Mouse (Mus musculus) embryonic fibroblast, embryonic 13.5 days (primary cell): Measurements from ENCODE around the gene Selenov. TPM values are rescaled to one million over a fixed set of nuclear protein-coding genes. Genes with fewer than 3 reads are reported as not detected.

Experiments
- H3K27ac ChIP-seq: 2 replicates; pipeline ENCODE4 v1.5.1; 2012; ENCODE audit warnings: low read length, control low read depth, inconsistent platforms; ENCODE audit not compliant: insufficient read depth
- H3K4me1 ChIP-seq: 2 replicates; pipeline ENCODE4 v1.6.1; 2011; ENCODE audit warnings: low read length; ENCODE audit not compliant: control insufficient read depth, insufficient read depth
- H3K4me3 ChIP-seq: 2 replicates; pipeline ENCODE4 v1.5.1; 2011; ENCODE audit warnings: mild to moderate bottlenecking, control low read depth, low read length; ENCODE audit not compliant: insufficient read depth
- CTCF ChIP-seq: IDR thresholded peaks from 2 replicates; pipeline ENCODE4 v1.5.1; 2011; ENCODE audit warnings: mild to moderate bottlenecking, control low read depth, low read length, moderate library complexity, borderline replicate concordance; ENCODE audit not compliant: insufficient read depth
- POLR2A ChIP-seq: IDR thresholded peaks from 2 replicates; pipeline ENCODE4 v1.6.1; 2011; ENCODE audit warnings: low read depth, mild to moderate bottlenecking, control low read depth, low read length, moderate library complexity
- polyA plus RNA-seq: library from polyadenylated mRNA; stranded (reverse); fragments of >200 nt; gene quantifications from 2 replicates; pipeline ENCODE4 v1.2.4, GENCODE M21; 2011; ENCODE audit warnings: low read depth; ENCODE audit not compliant: missing spikeins, insufficient read length

Gene Selenov
- polyA plus RNA-seq, 1 experiment, result not detected

- TF ChIP-seq CTCF (peak; percentile 32; the same call in 1 of the 2 replicates), POLR2A (no peak)
- H3K4me3 ChIP-seq, result no peak overlapping the region
Measured at GRCm38 (mm10) chr7:28298837-28299625, 8.0 kb upstream of the Selenov start.

GRCm38 (mm10) chr7:28294481-28294880 is 3.5 kb upstream of the Selenov start:
- Histone ChIP-seq H3K4me3 (peak overlapping the region; percentile 16), H3K27ac (no peak overlapping the region), H3K4me1 (no peaks in the 10 kb centered on the region)
- TF ChIP-seq POLR2A (no peak), CTCF (no peak)

More at GRCm38 (mm10) chr7:28298837-28299625, 8.0 kb upstream of the Selenov start:
- H3K4me1 ChIP-seq, result no peaks in the 10 kb centered on the region
- H3K27ac ChIP-seq, result no peak overlapping the region

- TF ChIP-seq POLR2A, result no peak
- no peak for TF ChIP-seq CTCF
- no peak overlapping the region for H3K4me3 ChIP-seq
Measured at GRCm38 (mm10) chr7:28290165-28290564, 821 bp downstream of the Selenov start.

GRCm38 (mm10) chr7:28280630-28281029 is 10.4 kb downstream of the Selenov start:
- no peak overlapping the region for H3K27ac ChIP-seq
- no peak overlapping the region for H3K4me3 ChIP-seq
- TF ChIP-seq CTCF, result no peak
- TF ChIP-seq POLR2A, result no peak
- H3K4me1 ChIP-seq, result no peaks in the 10 kb centered on the region

More at GRCm38 (mm10) chr7:28290165-28290564, 821 bp downstream of the Selenov start:
- H3K4me1 ChIP-seq, result no peaks in the 10 kb centered on the region
- no peak overlapping the region for H3K27ac ChIP-seq

GRCm38 (mm10) chr7:28278279-28278652 is 12.7 kb downstream of the Selenov start:
- H3K4me1 ChIP-seq, result no peaks in the 10 kb centered on the region
- H3K4me3 ChIP-seq, result peak overlapping the region; percentile 53
- TF ChIP-seq CTCF, result no peak
- 0 out of 2 replicates have a peak, but pooled peaks have one; percentile 2 for TF ChIP-seq POLR2A
- no peak overlapping the region for H3K27ac ChIP-seq

- H3K4me3 ChIP-seq, result peak within 1 kb of the TSS; percentile 53
- H3K4me1 ChIP-seq, result no peaks in the 10 kb centered on the region
- no peak within 1 kb of the TSS for H3K27ac ChIP-seq
- TF ChIP-seq POLR2A, result peak; percentile 79
- TF ChIP-seq CTCF, result peak; percentile 77
Measured at GRCm38 (mm10) chr7:28277615-28278278, 13.2 kb downstream of the Selenov start, which contains the start of gene Eid2b. Gene Eid2b, plus strand, starts transcription at chr7:28277739.

GRCm38 (mm10) chr7:28277237-28277614 is 13.8 kb downstream of the Selenov start:
- no peaks in the 10 kb centered on the region for H3K4me1 ChIP-seq
- no peak overlapping the region for H3K4me3 ChIP-seq
- TF ChIP-seq CTCF, result no peak
- no peak for TF ChIP-seq POLR2A

GRCm38 (mm10) chr7:28271761-28272160 is 19.2 kb downstream of the Selenov start:
- TF ChIP-seq CTCF, result no peak
- no peak for TF ChIP-seq POLR2A
- peaks cover 2% of the 10 kb centered on the region; the same call in 1 of the 2 replicates for H3K4me1 ChIP-seq
- no peak overlapping the region for H3K27ac ChIP-seq

More at GRCm38 (mm10) chr7:28277237-28277614, 13.8 kb downstream of the Selenov start:
- no peak overlapping the region for H3K27ac ChIP-seq

GRCm38 (mm10) chr7:28269355-28269754 is 21.6 kb downstream of the Selenov start:
- TF ChIP-seq CTCF (0 out of 2 replicates have a peak, but pooled peaks have one; percentile 11), POLR2A (no peak)
- Histone ChIP-seq H3K4me3 (no peak overlapping the region), H3K4me1 (peaks cover 2% of the 10 kb centered on the region; the same call in 1 of the 2 replicates), H3K27ac (no peak overlapping the region)

More at GRCm38 (mm10) chr7:28271761-28272160, 19.2 kb downstream of the Selenov start:
- H3K4me3 ChIP-seq, result no peak overlapping the region

GRCm38 (mm10) chr7:28268576-28268975 is 22.4 kb downstream of the Selenov start:
- Histone ChIP-seq H3K4me3 (peak overlapping the region; percentile 70), H3K4me1 (peaks cover 2% of the 10 kb centered on the region; the same call in 1 of the 2 replicates), H3K27ac (peak overlapping the region; percentile 2; the same call in 1 of the 2 replicates)
- TF ChIP-seq CTCF (no peak), POLR2A (0 out of 2 replicates have a peak, but pooled peaks have one; percentile 15)
